Mouse (Mus musculus) splenic B cell, adult 2 months (primary cell): Measurements from ENCODE around the gene Jpt1.

ENCODE experiments used
- DNase-seq: peaks from one replicate; pipeline ENCODE4 v3.0.0-alpha.2; 2011; ENCODE audit warnings: low read depth, low spot score
- H3K27me3 ChIP-seq: 2 replicates; pipeline ENCODE4 v1.6.1; 2012; ENCODE audit warnings: mild to moderate bottlenecking, low read length, moderate library complexity, mixed read lengths; ENCODE audit not compliant: control insufficient read depth, poor library complexity, insufficient read depth, severe bottlenecking
- H3K36me3 ChIP-seq: 2 replicates; pipeline ENCODE4 v1.6.1; 2012; ENCODE audit warnings: mild to moderate bottlenecking, low read length, moderate library complexity, mixed read lengths; ENCODE audit not compliant: control insufficient read depth, poor library complexity, insufficient read depth, severe bottlenecking

Gene Jpt1

GRCm38 (mm10) chr11:115450176-115450575 lies 64.0 kb downstream of the Jpt1 start:
- no peaks in the 10 kb centered on the region for H3K36me3 ChIP-seq
- no peak for DNase-seq
- no peaks in the 10 kb centered on the region for H3K27me3 ChIP-seq

GRCm38 (mm10) chr11:115448998-115449397 lies 65.2 kb downstream of the Jpt1 start:
- Histone ChIP-seq H3K27me3 (no peaks in the 10 kb centered on the region), H3K36me3 (no peaks in the 10 kb centered on the region)
- DNase-seq, result no peak

- H3K36me3 ChIP-seq, result no peaks in the 10 kb centered on the region
These were observed 66.1 kb downstream of the Jpt1 start for GRCm38 (mm10) chr11:115448075-115448474.

More at GRCm38 (mm10) chr11:115448075-115448474, 66.1 kb downstream of the Jpt1 start:
- no peaks in the 10 kb centered on the region for H3K27me3 ChIP-seq
- no peak for DNase-seq
